Mouse (Mus musculus) G1E (cell line): Measurements from ENCODE around the gene Sema6b. TPM values are rescaled to one million over a fixed set of nuclear protein-coding genes. Genes with fewer than 3 reads are reported as not detected.

ENCODE experiments used
- ATAC-seq: 2 replicates; pipeline ENCODE4 v1.8.0; 2016; ENCODE audit warnings: mild to moderate bottlenecking; ENCODE audit not compliant: insufficient number of reproducible peaks, poor library complexity, low FRiP score, severe bottlenecking; ENCODE audit errors: extremely low read depth
- DNase-seq: peaks from one replicate; pipeline ENCODE4 v3.0.0; 2012; ENCODE audit warnings: low spot score
- H3K27me3 ChIP-seq: 2 replicates; pipeline ENCODE4 v1.6.1; 2012; ENCODE audit warnings: mild to moderate bottlenecking, low read length, inconsistent platforms; ENCODE audit not compliant: insufficient read depth
- H3K36me3 ChIP-seq: replicated peaks from 2 replicates; pipeline ENCODE3; 2012; ENCODE audit warnings: mild to moderate bottlenecking, inconsistent platforms
- H3K4me1 ChIP-seq: 2 replicates; pipeline ENCODE4 v1.6.1; 2012; ENCODE audit warnings: low read depth, low read length, inconsistent platforms, mixed read lengths; ENCODE audit not compliant: insufficient read depth
- H3K4me3 ChIP-seq: 2 replicates; pipeline ENCODE4 v1.5.1; 2012; ENCODE audit warnings: low read depth, mild to moderate bottlenecking, inconsistent platforms, low read length, moderate library complexity, mixed read lengths
- H3K9me3 ChIP-seq: replicated peaks from 2 replicates; pipeline ENCODE4 v1.6.1; 2012; ENCODE audit warnings: inconsistent platforms
- CTCF ChIP-seq: IDR thresholded peaks from 2 replicates; pipeline ENCODE4 v1.5.1; 2012; ENCODE audit warnings: low read depth, low read length, inconsistent platforms, mixed read lengths
- GATA1 ChIP-seq: IDR thresholded peaks from 2 replicates; pipeline ENCODE4 v1.6.1; 2012; ENCODE audit warnings: borderline replicate concordance, low read length, inconsistent platforms, mixed read lengths
- GATA2 ChIP-seq: IDR thresholded peaks from 2 replicates; pipeline ENCODE4 v1.6.1; 2012; ENCODE audit warnings: low read depth, low read length, inconsistent platforms, borderline replicate concordance
- POLR2AphosphoS5 ChIP-seq: IDR thresholded peaks from 2 replicates; pipeline ENCODE4 v1.6.1; 2012; ENCODE audit warnings: low read depth, low read length, inconsistent platforms; ENCODE audit not compliant: insufficient replicate concordance
- TAL1 ChIP-seq: conservative IDR thresholded peaks from 2 replicates; pipeline ENCODE4 v1.6.1; 2012; ENCODE audit warnings: low read depth, low read length, inconsistent platforms, mixed read lengths
- polyA plus RNA-seq: library from polyadenylated mRNA; stranded (reverse); fragments of >175 nt; gene quantifications from 2 replicates; pipeline ENCODE4 v1.2.3, GENCODE M21; 2012
- total RNA-seq, 2 experiments: library from RNA; stranded (forward) in 1 of 2; stranded (reverse) in 1 of 2; fragments of 200-1000 nt in 1 of 2; fragments of >200 nt in 1 of 2; fragmentation: Nextera tagmentation in 1 of 2; gene quantifications; 2 replicates each; pipeline ENCODE4 v1.2.3; 2014 to 2017

Gene Sema6b
- total and polyA plus RNA-seq, 3 experiments = 2.7 to 14.1 (median 3.4) TPM

DNA sequence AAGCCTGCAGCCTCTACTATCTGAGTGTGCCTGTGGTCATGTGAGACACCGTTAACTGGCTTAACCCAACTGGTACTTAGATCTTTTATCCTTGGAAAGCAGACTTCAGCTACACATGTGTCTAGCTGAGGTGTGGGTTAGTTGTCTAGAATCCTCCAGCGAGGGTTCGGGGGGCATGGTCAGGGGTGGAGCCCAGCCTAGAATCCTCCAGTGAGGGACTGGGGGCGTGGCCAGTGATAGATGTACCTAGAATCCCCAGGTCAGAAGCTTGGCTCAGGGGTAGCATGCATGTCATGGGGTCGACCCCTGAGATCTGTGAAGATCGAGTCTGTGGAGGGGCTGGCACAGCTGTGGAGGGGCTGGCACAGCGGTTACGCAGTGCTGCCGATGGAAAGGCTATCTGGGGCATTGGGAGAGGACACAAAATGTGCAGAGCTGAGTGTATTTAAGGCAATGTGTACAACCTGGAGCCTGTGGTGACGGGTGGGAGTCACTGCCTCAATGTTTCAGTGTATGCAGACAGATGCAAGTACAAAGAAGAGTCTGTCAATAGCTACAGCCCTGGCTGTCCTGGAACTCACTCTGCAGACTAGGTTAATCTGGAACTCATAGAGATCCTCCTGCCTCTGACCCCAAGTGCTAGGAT lies 33.4 kb upstream of the Sema6b start:
- no peaks in the 10 kb centered on the region for H3K9me3 ChIP-seq
- peaks cover 3% of the 10 kb centered on the region; the same call in 1 of the 2 replicates for H3K4me1 ChIP-seq
- H3K27me3 ChIP-seq = peaks cover 31% of the 10 kb centered on the region
- H3K36me3 ChIP-seq = peaks cover 43% of the 10 kb centered on the region
- DNase-seq (no peak), ATAC-seq (no peak)
- H3K4me3 ChIP-seq = no peak overlapping the region
- TF ChIP-seq CTCF (no peak), POLR2AphosphoS5 (peak; percentile 57; the same call in 1 of the 2 replicates)

GRCm38 (mm10) chr17:56171881-56172280 lies 31.7 kb upstream of the Sema6b start:
- TF ChIP-seq GATA2 (no peak), POLR2AphosphoS5 (no peak), GATA1 (no peak), CTCF (no peak), TAL1 (no peak)
- ATAC-seq = no peak

DNA sequence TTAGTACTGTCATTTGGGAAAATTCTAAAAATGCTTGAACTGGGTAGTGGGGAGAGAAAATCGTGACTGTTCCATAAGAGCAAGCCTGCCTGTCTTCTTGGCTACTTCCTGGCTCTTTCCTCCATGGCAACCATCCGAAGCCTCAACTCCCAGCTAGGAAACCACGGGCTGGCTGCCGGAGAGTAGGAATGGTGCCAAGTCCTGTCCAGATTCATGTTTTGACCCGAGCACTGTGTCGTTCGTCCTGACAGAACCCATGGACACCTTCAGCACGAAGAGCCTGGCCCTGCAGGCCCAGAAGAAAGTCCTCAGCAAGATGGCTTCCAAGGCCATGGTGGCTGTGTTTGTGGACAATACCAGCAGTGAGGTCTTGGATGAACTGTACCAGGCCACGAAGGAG lies 31.3 kb upstream of the Sema6b start:
- Histone ChIP-seq H3K27me3 (peaks cover 46% of the 10 kb centered on the region), H3K4me1 (peaks cover 7% of the 10 kb centered on the region; the same call in 1 of the 2 replicates), H3K36me3 (peaks cover 24% of the 10 kb centered on the region), H3K9me3 (no peaks in the 10 kb centered on the region), H3K4me3 (no peak overlapping the region)
- DNase-seq = no peak
- no peak for TF ChIP-seq TAL1
- TF ChIP-seq GATA1 = no peak
- no peak for TF ChIP-seq GATA2
- no peak for TF ChIP-seq CTCF
- no peak for TF ChIP-seq POLR2AphosphoS5
- ATAC-seq = no peak

More at GRCm38 (mm10) chr17:56171881-56172280, 31.7 kb upstream of the Sema6b start:
- DNase-seq = no peak
- H3K36me3 ChIP-seq = peaks cover 28% of the 10 kb centered on the region
- H3K4me3 ChIP-seq = no peak overlapping the region
- peaks cover 46% of the 10 kb centered on the region for H3K27me3 ChIP-seq
- peaks cover 7% of the 10 kb centered on the region; the same call in 1 of the 2 replicates for H3K4me1 ChIP-seq
- H3K9me3 ChIP-seq = no peaks in the 10 kb centered on the region

DNA sequence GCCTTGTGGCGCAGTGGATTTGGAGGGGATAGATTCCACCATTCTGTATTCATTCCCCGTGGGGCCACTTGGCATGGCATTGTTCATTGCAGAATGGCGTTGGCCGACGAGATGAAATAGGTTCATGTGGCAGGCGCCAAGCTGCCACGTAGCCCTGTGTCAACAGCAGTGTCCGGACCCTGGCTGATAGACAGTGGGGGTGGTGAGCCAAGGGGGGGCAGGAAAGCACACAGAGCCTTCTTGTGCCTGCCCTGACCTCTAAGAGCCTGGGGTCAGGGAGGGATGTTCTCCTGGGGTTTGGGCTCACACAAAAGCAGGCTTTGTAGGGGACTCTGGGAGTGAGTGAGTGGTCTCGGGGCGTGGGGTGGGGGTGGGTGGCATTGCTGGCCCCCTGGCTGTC lies 30.5 kb upstream of the Sema6b start:
- Histone ChIP-seq H3K4me1 (peaks cover 7% of the 10 kb centered on the region; the same call in 1 of the 2 replicates), H3K4me3 (no peak overlapping the region), H3K9me3 (no peaks in the 10 kb centered on the region), H3K36me3 (peaks cover 16% of the 10 kb centered on the region), H3K27me3 (peaks cover 48% of the 10 kb centered on the region)
- TF ChIP-seq POLR2AphosphoS5 (no peak), TAL1 (no peak), GATA1 (no peak), CTCF (no peak), GATA2 (no peak)
- ATAC-seq (no peak), DNase-seq (no peak)

GRCm38 (mm10) chr17:56169830-56170229 lies 29.7 kb upstream of the Sema6b start:
- Histone ChIP-seq H3K4me1 (peaks cover 10% of the 10 kb centered on the region), H3K4me3 (no peak overlapping the region), H3K36me3 (peaks cover 9% of the 10 kb centered on the region), H3K9me3 (no peaks in the 10 kb centered on the region), H3K27me3 (peaks cover 54% of the 10 kb centered on the region)
- no peak for ATAC-seq
- DNase-seq = no peak
- TF ChIP-seq GATA2 = no peak
- TF ChIP-seq POLR2AphosphoS5 = no peak
- no peak for TF ChIP-seq GATA1
- TF ChIP-seq TAL1 = no peak
- TF ChIP-seq CTCF = no peak

- DNase-seq = no peak
- peaks cover 44% of the 10 kb centered on the region for H3K4me1 ChIP-seq
- H3K27me3 ChIP-seq = peaks cover 52% of the 10 kb centered on the region
- ATAC-seq = no peak
- no peaks in the 10 kb centered on the region for H3K36me3 ChIP-seq
- no peak overlapping the region for H3K4me3 ChIP-seq
- H3K9me3 ChIP-seq = no peaks in the 10 kb centered on the region
- TF ChIP-seq GATA1 = no peak
- no peak for TF ChIP-seq GATA2
- no peak for TF ChIP-seq TAL1
- no peak for TF ChIP-seq POLR2AphosphoS5
- no peak for TF ChIP-seq CTCF
Measured at GRCm38 (mm10) chr17:56165671-56166070, 25.5 kb upstream of the Sema6b start.
